Mouse (Mus musculus) liver, embryonic 14.5 days (tissue): Measurements from ENCODE around the gene Zmynd11. TPM values are rescaled to one million over a fixed set of nuclear protein-coding genes. Genes with fewer than 3 reads are reported as not detected.

Experiments used
- ATAC-seq: fragments of 200-750 bp; cut with Nextera tagmentation; 2 replicates; pipeline ENCODE4 v1.8.0; 2017; ENCODE audit warnings: moderate number of reproducible peaks, mild to moderate bottlenecking, moderate library complexity; ENCODE audit not compliant: insufficient read depth
- DNase-seq, 3 experiments: peaks; one replicate each; pipeline ENCODE4 v3.0.0-alpha.2; 2012 to 2013; ENCODE audit warnings: low read depth in 3 of 3, low spot score in 3 of 3
- H3K27ac ChIP-seq: fragments of 300-500 bp; sonication (generic); 2 replicates; pipeline ENCODE4 v1.5.1; 2014; ENCODE audit warnings: moderate library complexity, mild to moderate bottlenecking, control low read depth, inconsistent platforms
- H3K27me3 ChIP-seq: fragments of 300-500 bp; sonication (generic); 2 replicates; pipeline ENCODE4 v1.6.1; 2014; ENCODE audit warnings: mild to moderate bottlenecking, low read length, moderate library complexity; ENCODE audit not compliant: control insufficient read depth, insufficient read depth
- H3K36me3 ChIP-seq: fragments of 300-500 bp; sonication (generic); replicated peaks from 2 replicates; pipeline ENCODE4 v1.6.1; 2014; ENCODE audit warnings: low read depth; ENCODE audit not compliant: control insufficient read depth, insufficient read depth
- H3K4me1 ChIP-seq, 2 experiments: fragments of 200-500 bp in 1 of 2; fragments of 300-500 bp in 1 of 2; sonication (generic) in 1 of 2; replicated peaks; 2 replicates each; pipeline ENCODE4 v1.6.1; 2012 to 2014; ENCODE audit warnings: antibody characterized with exemption in 1 of 2, inconsistent platforms in 1 of 2, low read length in 1 of 2; ENCODE audit not compliant: control insufficient read depth in 2 of 2, insufficient read depth in 2 of 2
- H3K4me2 ChIP-seq: fragments of 300-500 bp; sonication (generic); 2 replicates; pipeline ENCODE4 v1.6.1; 2014; ENCODE audit warnings: low read depth, mild to moderate bottlenecking, control low read depth, moderate library complexity
- H3K4me3 ChIP-seq, 2 experiments: fragments of 200-500 bp in 1 of 2; fragments of 300-500 bp in 1 of 2; sonication (generic) in 1 of 2; 2 replicates each; pipeline ENCODE4 v1.5.1; 2012 to 2014; ENCODE audit warnings: low read depth in 2 of 2, low read length in 2 of 2, mild to moderate bottlenecking in 2 of 2, control low read depth in 1 of 2, inconsistent platforms in 1 of 2, moderate library complexity in 1 of 2; ENCODE audit not compliant: insufficient read depth in 1 of 2
- H3K9ac ChIP-seq: fragments of 300-500 bp; sonication (generic); replicated peaks from 2 replicates; pipeline ENCODE4 v1.6.1; 2014; ENCODE audit warnings: mild to moderate bottlenecking, control low read depth, moderate library complexity
- H3K9me3 ChIP-seq: fragments of 300-500 bp; sonication (generic); 2 replicates; pipeline ENCODE4 v1.6.1; 2016; ENCODE audit warnings: low read length, mixed read lengths; ENCODE audit not compliant: control insufficient read depth
- CTCF ChIP-seq: IDR thresholded peaks from 2 replicates; pipeline ENCODE4 v1.5.1; 2016; ENCODE audit warnings: antibody characterized with exemption, low read depth, control low read depth
- EP300 ChIP-seq: IDR thresholded peaks from 2 replicates; pipeline ENCODE4 v1.6.1; 2016; ENCODE audit warnings: antibody characterized with exemption, low read depth
- WGBS: fragments of 180-500 bp; shearing (Covaris S2); extraction: QIAGEN DNeasy Blood & Tissue Kit; methylation state at CpG from one replicate; pipeline ENCODE4 v1.1.7; 2014; ENCODE audit not compliant: insufficient replicate concordance; 5-methylcytosine and 5-hydroxymethylcytosine counted together
- polyA plus RNA-seq, 2 experiments: library from polyadenylated mRNA; depleted of rRNA in 1 of 2; stranded (reverse) in 1 of 2; unstranded in 1 of 2; fragments of >200 nt; fragmentation: Nextera tagmentation in 1 of 2; extraction: Ambion mirVana in 1 of 2; gene quantifications; 2 replicates each; pipeline versions ENCODE4 v1.2.1 to v1.2.3; 2012 to 2014

Gene Zmynd11
- polyA plus RNA-seq, 2 experiments, result 17.7 to 21.2 TPM

- Histone ChIP-seq H3K27ac (no peak overlapping the region), H3K4me3 (no peak overlapping the region), H3K4me2 (no peak overlapping the region), H3K27me3 (no peaks in the 10 kb centered on the region), H3K9me3 (no peaks in the 10 kb centered on the region), H3K9ac (no peak overlapping the region), H3K4me1 (no peaks in the 10 kb centered on the region), H3K36me3 (peaks cover 11% of the 10 kb centered on the region)
- no peak for ATAC-seq
- TF ChIP-seq EP300 (no peak), CTCF (no peak)
- DNase-seq, result no peak
- 79% methylated on average over 6 of the region's 6 CpGs for WGBS
Measured at GRCm38 (mm10) chr13:9694651-9695050, 70.5 kb downstream of the Zmynd11 start.

GRCm38 (mm10) chr13:9692876-9693275 is 72.3 kb downstream of the Zmynd11 start:
- whole genome bisulfite sequencing, result 84% methylated on average over 3 of the region's 3 CpGs
- H3K9ac ChIP-seq, result no peak overlapping the region
- H3K4me1 ChIP-seq, result no peaks in the 10 kb centered on the region
- no peaks in the 10 kb centered on the region for H3K27me3 ChIP-seq
- no peak overlapping the region for H3K4me3 ChIP-seq
- ATAC-seq, result no peak
- H3K27ac ChIP-seq, result no peak overlapping the region
- no peak overlapping the region for H3K4me2 ChIP-seq
- H3K9me3 ChIP-seq, result no peaks in the 10 kb centered on the region
- H3K36me3 ChIP-seq, result peaks cover 16% of the 10 kb centered on the region
- TF ChIP-seq CTCF, result no peak
- no peak for TF ChIP-seq EP300
- DNase-seq, result no peak

GRCm38 (mm10) chr13:9689366-9689765 is 75.8 kb downstream of the Zmynd11 start:
- DNase-seq (no peak), ATAC-seq (no peak)
- 85% methylated on average over 16 of the region's 16 CpGs for WGBS
- TF ChIP-seq EP300, result no peak
- TF ChIP-seq CTCF, result no peak
- Histone ChIP-seq H3K36me3 (peaks cover 12% of the 10 kb centered on the region), H3K4me1 (no peaks in the 10 kb centered on the region), H3K27me3 (no peaks in the 10 kb centered on the region), H3K9me3 (no peaks in the 10 kb centered on the region), H3K4me3 (no peak overlapping the region), H3K9ac (no peak overlapping the region), H3K27ac (no peak overlapping the region), H3K4me2 (no peak overlapping the region)

DNA sequence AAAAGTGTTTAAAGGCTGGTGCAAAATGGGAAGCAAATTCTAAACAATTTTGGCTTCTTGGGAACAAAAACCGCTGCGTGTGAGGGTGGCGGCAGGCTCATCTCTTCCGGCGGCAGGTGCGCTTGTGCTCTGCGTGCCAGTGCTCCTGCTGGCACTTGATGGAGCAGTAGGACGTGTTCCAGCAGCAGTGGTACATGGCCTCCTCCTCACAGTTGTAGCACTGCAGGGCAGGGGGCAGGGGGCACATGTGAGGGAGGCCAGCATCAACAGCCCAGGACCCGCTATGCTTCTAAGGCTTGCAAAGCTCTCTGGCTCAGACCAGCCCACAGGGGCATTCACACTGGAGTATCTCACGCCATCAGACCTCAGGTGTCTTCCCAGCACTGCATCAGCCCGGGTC is 78.4 kb downstream of the Zmynd11 start:
- Histone ChIP-seq H3K4me1 (no peaks in the 10 kb centered on the region), H3K27me3 (no peaks in the 10 kb centered on the region), H3K4me2 (no peak overlapping the region), H3K36me3 (peaks cover 12% of the 10 kb centered on the region), H3K9me3 (no peaks in the 10 kb centered on the region), H3K4me3 (no peak overlapping the region), H3K9ac (no peak overlapping the region), H3K27ac (no peak overlapping the region)
- ATAC-seq (no peak), DNase-seq (no peak)
- TF ChIP-seq CTCF (no peak), EP300 (no peak)
- WGBS, result 88% methylated on average over 11 of the region's 11 CpGs

GRCm38 (mm10) chr13:9686261-9686660 is 78.9 kb downstream of the Zmynd11 start:
- DNase-seq, result no peak
- TF ChIP-seq EP300 (no peak), CTCF (no peak)
- Histone ChIP-seq H3K9ac (no peak overlapping the region), H3K36me3 (peaks cover 12% of the 10 kb centered on the region), H3K27ac (no peak overlapping the region), H3K4me2 (no peak overlapping the region), H3K4me3 (no peak overlapping the region), H3K9me3 (no peaks in the 10 kb centered on the region), H3K4me1 (no peaks in the 10 kb centered on the region), H3K27me3 (no peaks in the 10 kb centered on the region)
- 80% methylated on average over 7 of the region's 7 CpGs for WGBS
- ATAC-seq, result no peak
